Mouse (Mus musculus): ENCODE results near the gene Duoxa1.

DNA sequence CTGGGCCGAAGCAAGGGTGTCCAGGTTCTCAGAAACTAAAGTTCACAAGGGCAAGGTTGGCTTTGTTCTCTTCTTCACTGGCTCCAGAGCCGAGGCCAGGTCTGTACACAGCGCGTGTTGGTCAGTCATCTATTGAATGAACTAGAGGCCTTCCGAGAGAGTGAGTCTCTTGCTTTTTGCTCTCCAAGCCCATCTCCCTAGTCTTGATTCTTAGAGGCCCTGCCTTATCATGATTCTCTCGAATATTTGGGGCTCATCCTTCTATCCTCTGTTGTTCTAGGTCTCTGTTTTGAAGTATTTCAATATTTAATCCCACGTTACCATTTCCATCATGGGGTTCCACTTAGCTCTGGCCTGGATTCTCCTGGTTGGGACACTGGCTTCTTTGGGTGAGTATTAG, 1.8 kb upstream of the Duoxa1 start, which contains the start of gene Duox1:
- TF ChIP-seq CTCF (IDR thresholded peaks at IDR 0.05) (no peak), POLR2A (IDR thresholded peaks at IDR 0.05; ENCODE audit: insufficient read depth, low read depth, low read length) (no peak)
